Mouse (Mus musculus) limb, embryonic 13.5 days (tissue): ENCODE data around the gene Ccdc88c. TPM values are rescaled to one million over a fixed set of nuclear protein-coding genes. Genes with fewer than 3 reads are reported as not detected.

Source experiments
- ATAC-seq: fragments of 200-750 bp; cut with Nextera tagmentation; 2 replicates; pipeline ENCODE4 v1.8.0; 2017; ENCODE audit warnings: low read depth, moderate number of reproducible peaks, moderate TSS enrichment; ENCODE audit not compliant: low FRiP score
- H3K27ac ChIP-seq: fragments of 300-500 bp; sonication (generic); 2 replicates; pipeline ENCODE4 v1.5.1; 2015; ENCODE audit warnings: inconsistent platforms, mild to moderate bottlenecking, moderate library complexity
- H3K27me3 ChIP-seq: fragments of 300-500 bp; sonication (generic); 2 replicates; pipeline ENCODE4 v1.6.1; 2015; ENCODE audit warnings: mild to moderate bottlenecking, inconsistent platforms
- H3K36me3 ChIP-seq: fragments of 300-500 bp; sonication (generic); 2 replicates; pipeline ENCODE4 v1.6.1; 2015; ENCODE audit warnings: inconsistent platforms, mild to moderate bottlenecking, moderate library complexity
- H3K4me1 ChIP-seq: fragments of 300-500 bp; sonication (generic); 2 replicates; pipeline ENCODE4 v1.6.1; 2015; ENCODE audit warnings: inconsistent platforms
- H3K4me2 ChIP-seq: fragments of 300-500 bp; sonication (generic); replicated peaks from 2 replicates; pipeline ENCODE4 v1.6.1; 2015; ENCODE audit warnings: inconsistent platforms, mild to moderate bottlenecking, moderate library complexity
- H3K4me3 ChIP-seq: fragments of 300-500 bp; sonication (generic); 2 replicates; pipeline ENCODE4 v1.5.1; 2015; ENCODE audit warnings: moderate library complexity, mild to moderate bottlenecking, inconsistent platforms
- H3K9ac ChIP-seq: fragments of 300-500 bp; sonication (generic); 2 replicates; pipeline ENCODE4 v1.6.1; 2015; ENCODE audit warnings: mild to moderate bottlenecking, inconsistent platforms
- H3K9me3 ChIP-seq: fragments of 300-500 bp; sonication (generic); 2 replicates; pipeline ENCODE4 v1.6.1; 2016; ENCODE audit warnings: inconsistent platforms
- WGBS: fragments of 180-500 bp; shearing (Covaris S2); methylation state at CpG from one replicate; pipeline ENCODE4 v1.1.7; 2015; 5-methylcytosine and 5-hydroxymethylcytosine counted together
- polyA plus RNA-seq: library from polyadenylated mRNA; unstranded; fragments of >200 nt; fragmentation: Nextera tagmentation; extraction: Ambion mirVana; gene quantifications from 2 replicates; pipeline ENCODE4 v1.2.1, GENCODE M21; 2015

The Ccdc88c gene
- polyA plus RNA-seq, 1 experiment from 2014 or later = 3.7 TPM

GRCm38 (mm10) chr12:100875960-100876359, 152.9 kb downstream of the Ccdc88c start:
- Histone ChIP-seq H3K4me1 (no peaks in the 10 kb centered on the region), H3K9ac (no peak overlapping the region), H3K9me3 (no peaks in the 10 kb centered on the region), H3K4me3 (no peak overlapping the region), H3K4me2 (no peak overlapping the region), H3K36me3 (no peaks in the 10 kb centered on the region), H3K27me3 (no peaks in the 10 kb centered on the region), H3K27ac (no peak overlapping the region)
- 76% methylated on average over 6 of the region's 6 CpGs for WGBS
- no peak for ATAC-seq

- Histone ChIP-seq H3K4me2 (no peak overlapping the region), H3K4me1 (no peaks in the 10 kb centered on the region), H3K27ac (no peak overlapping the region), H3K4me3 (no peak overlapping the region), H3K9ac (no peak overlapping the region), H3K27me3 (no peaks in the 10 kb centered on the region), H3K9me3 (no peaks in the 10 kb centered on the region), H3K36me3 (no peaks in the 10 kb centered on the region)
- WGBS = 53% methylated on average over 3 of the region's 3 CpGs
- ATAC-seq = no peak
Measured at GRCm38 (mm10) chr12:100875553-100875952, 153.3 kb downstream of the Ccdc88c start.

GRCm38 (mm10) chr12:100873612-100874011, 155.2 kb downstream of the Ccdc88c start:
- H3K27ac ChIP-seq = no peak overlapping the region
- 74% methylated on average over 3 of the region's 3 CpGs for WGBS
- peaks cover 3% of the 10 kb centered on the region; the same call in 1 of the 2 replicates for H3K9me3 ChIP-seq
- no peak overlapping the region for H3K4me3 ChIP-seq
- H3K4me1 ChIP-seq = no peaks in the 10 kb centered on the region
- no peak overlapping the region for H3K4me2 ChIP-seq
- H3K36me3 ChIP-seq = no peaks in the 10 kb centered on the region
- H3K9ac ChIP-seq = no peak overlapping the region
- ATAC-seq = no peak
- H3K27me3 ChIP-seq = no peaks in the 10 kb centered on the region

- Histone ChIP-seq H3K4me2 (no peak overlapping the region), H3K4me3 (no peak overlapping the region), H3K9ac (no peak overlapping the region), H3K27ac (no peak overlapping the region), H3K4me1 (peaks cover 7% of the 10 kb centered on the region; the same call in 1 of the 2 replicates), H3K9me3 (peaks cover 3% of the 10 kb centered on the region; the same call in 1 of the 2 replicates), H3K27me3 (no peaks in the 10 kb centered on the region), H3K36me3 (no peaks in the 10 kb centered on the region)
- 85% methylated on average over 2 of the region's 2 CpGs for WGBS
- ATAC-seq = no peak
Measured at GRCm38 (mm10) chr12:100871841-100872240, 157.0 kb downstream of the Ccdc88c start.

GRCm38 (mm10) chr12:100871234-100871633, 157.6 kb downstream of the Ccdc88c start:
- WGBS = 91% methylated on average over 6 of the region's 6 CpGs

GRCm38 (mm10) chr12:100868049-100868622, 160.7 kb downstream of the Ccdc88c start:
- WGBS = 63% methylated on average over 4 of the region's 4 CpGs
- no peak for ATAC-seq
- H3K27ac ChIP-seq = no peak overlapping the region

More at GRCm38 (mm10) chr12:100871234-100871633, 157.6 kb downstream of the Ccdc88c start:
- H3K9ac ChIP-seq = no peak overlapping the region
- H3K9me3 ChIP-seq = peaks cover 3% of the 10 kb centered on the region; the same call in 1 of the 2 replicates
- no peak overlapping the region for H3K27ac ChIP-seq
- H3K36me3 ChIP-seq = no peaks in the 10 kb centered on the region
- no peaks in the 10 kb centered on the region for H3K27me3 ChIP-seq
- H3K4me1 ChIP-seq = peaks cover 7% of the 10 kb centered on the region; the same call in 1 of the 2 replicates
- no peak overlapping the region for H3K4me2 ChIP-seq
- no peak overlapping the region for H3K4me3 ChIP-seq
- no peak for ATAC-seq

GRCm38 (mm10) chr12:100867097-100867496, 161.8 kb downstream of the Ccdc88c start:
- Histone ChIP-seq H3K9ac (no peak overlapping the region), H3K27me3 (no peaks in the 10 kb centered on the region), H3K36me3 (no peaks in the 10 kb centered on the region), H3K4me2 (no peak overlapping the region), H3K27ac (no peak overlapping the region), H3K4me1 (peaks cover 7% of the 10 kb centered on the region; the same call in 1 of the 2 replicates), H3K9me3 (peaks cover 3% of the 10 kb centered on the region; the same call in 1 of the 2 replicates), H3K4me3 (no peak overlapping the region)
- ATAC-seq = no peak
- WGBS = 88% methylated on average over 8 of the region's 8 CpGs

More at GRCm38 (mm10) chr12:100868049-100868622, 160.7 kb downstream of the Ccdc88c start:
- peaks cover 3% of the 10 kb centered on the region; the same call in 1 of the 2 replicates for H3K9me3 ChIP-seq
- H3K4me3 ChIP-seq = no peak overlapping the region
- H3K36me3 ChIP-seq = no peaks in the 10 kb centered on the region
- H3K4me2 ChIP-seq = no peak overlapping the region
- no peaks in the 10 kb centered on the region for H3K27me3 ChIP-seq
- no peak overlapping the region for H3K9ac ChIP-seq
- H3K4me1 ChIP-seq = peaks cover 7% of the 10 kb centered on the region; the same call in 1 of the 2 replicates

- no peak for ATAC-seq
- H3K36me3 ChIP-seq = no peaks in the 10 kb centered on the region
- H3K27me3 ChIP-seq = no peaks in the 10 kb centered on the region
Measured at GRCm38 (mm10) chr12:100865509-100866078, 163.3 kb downstream of the Ccdc88c start.

GRCm38 (mm10) chr12:100865072-100865471, 163.8 kb downstream of the Ccdc88c start:
- Histone ChIP-seq H3K9me3 (peaks cover 2% of the 10 kb centered on the region; the same call in 1 of the 2 replicates), H3K27ac (no peak overlapping the region), H3K4me2 (no peak overlapping the region), H3K9ac (no peak overlapping the region), H3K27me3 (no peaks in the 10 kb centered on the region), H3K4me3 (no peak overlapping the region), H3K36me3 (no peaks in the 10 kb centered on the region), H3K4me1 (peaks cover 7% of the 10 kb centered on the region; the same call in 1 of the 2 replicates)
- ATAC-seq = no peak

More at GRCm38 (mm10) chr12:100865509-100866078, 163.3 kb downstream of the Ccdc88c start:
- Histone ChIP-seq H3K4me3 (no peak overlapping the region), H3K4me2 (no peak overlapping the region), H3K9me3 (peaks cover 3% of the 10 kb centered on the region; the same call in 1 of the 2 replicates), H3K4me1 (peaks cover 7% of the 10 kb centered on the region; the same call in 1 of the 2 replicates), H3K9ac (no peak overlapping the region), H3K27ac (no peak overlapping the region)
- WGBS = 75% methylated on average over 11 of the region's 11 CpGs

- H3K9me3 ChIP-seq = no peaks in the 10 kb centered on the region
- 92% methylated on average over 3 of the region's 3 CpGs for WGBS
- H3K4me1 ChIP-seq = peaks cover 4% of the 10 kb centered on the region; the same call in 1 of the 2 replicates
- no peak for ATAC-seq
- H3K9ac ChIP-seq = no peak overlapping the region
- H3K36me3 ChIP-seq = no peaks in the 10 kb centered on the region
- no peak overlapping the region for H3K4me3 ChIP-seq
- no peak overlapping the region for H3K4me2 ChIP-seq
- H3K27me3 ChIP-seq = no peaks in the 10 kb centered on the region
- no peak overlapping the region for H3K27ac ChIP-seq
Measured at GRCm38 (mm10) chr12:100862856-100863446, 165.9 kb downstream of the Ccdc88c start.

- Histone ChIP-seq H3K27me3 (no peaks in the 10 kb centered on the region), H3K4me2 (no peak overlapping the region), H3K36me3 (no peaks in the 10 kb centered on the region), H3K27ac (no peak overlapping the region), H3K9me3 (no peaks in the 10 kb centered on the region), H3K9ac (no peak overlapping the region), H3K4me1 (no peaks in the 10 kb centered on the region), H3K4me3 (no peak overlapping the region)
- no peak for ATAC-seq
- WGBS = 84% methylated on average over 3 of the region's 3 CpGs
Measured at GRCm38 (mm10) chr12:100862272-100862671, 166.6 kb downstream of the Ccdc88c start.
